Mouse (Mus musculus): ENCODE measurements around the gene Ppp4c. TPM values are rescaled to one million over a fixed set of nuclear protein-coding genes. Genes with fewer than 3 reads are reported as not detected.

Ppp4c gene
- polyA plus RNA-seq, 1 experiment = 113 TPM

GRCm38 (mm10) chr7:126740132-126740735, 52.1 kb downstream of the Ppp4c start:
- TF ChIP-seq TCF12 (IDR thresholded peaks at IDR 0.05; ENCODE audit: insufficient read depth, poor library complexity, severe bottlenecking) (no peak), POLR2AphosphoS2 (IDR thresholded peaks at IDR 0.05; ENCODE audit: insufficient read length, low read depth) (no peak), TCF3 (IDR thresholded peaks at IDR 0.05; ENCODE audit: insufficient read length, low read depth) (no peak), CEBPB (IDR thresholded peaks at IDR 0.05; ENCODE audit: insufficient read depth, poor library complexity, severe bottlenecking) (no peak), REST (IDR thresholded peaks at IDR 0.05; ENCODE audit: insufficient read depth, insufficient read length) (no peak), E2F4 (IDR thresholded peaks at IDR 0.05; ENCODE audit: insufficient read depth) (no peak), MYOD1 (IDR thresholded peaks at IDR 0.05; ENCODE audit: control insufficient read depth in 1 of 3, insufficient read length in 2 of 3, low read depth in 2 of 3) (no peak), MAX (IDR thresholded peaks at IDR 0.05; ENCODE audit: low read depth) (no peak), MYOG (IDR thresholded peaks at IDR 0.05; ENCODE audit: control insufficient read depth in 1 of 3, insufficient read depth in 1 of 3, insufficient read length in 2 of 3, low read depth in 2 of 3) (no peak), SRF (IDR thresholded peaks at IDR 0.05; ENCODE audit: control insufficient read depth, insufficient read length, low read depth) (no peak), POLR2A (IDR thresholded peaks at IDR 0.05; ENCODE audit: insufficient read length, low read depth) (no peak), USF1 (IDR thresholded peaks at IDR 0.05; ENCODE audit: low read depth) (no peak)
- no peak overlapping the region for H3ac ChIP-seq (ENCODE audit: control insufficient read depth, insufficient read length)
- no peak overlapping the region for H3K4me2 ChIP-seq (ENCODE audit: low read depth)
- H3K79me2 ChIP-seq (ENCODE audit: control insufficient read depth, insufficient read depth) = no peaks in the 10 kb centered on the region
- H3K27me3 ChIP-seq (ENCODE audit: control insufficient read depth, insufficient read depth, insufficient read length) = no peaks in the 10 kb centered on the region
- no peak overlapping the region for H3K4me3 ChIP-seq
- no peaks in the 10 kb centered on the region for H3K36me3 ChIP-seq (ENCODE audit: control insufficient read depth, insufficient read depth)

DNA sequence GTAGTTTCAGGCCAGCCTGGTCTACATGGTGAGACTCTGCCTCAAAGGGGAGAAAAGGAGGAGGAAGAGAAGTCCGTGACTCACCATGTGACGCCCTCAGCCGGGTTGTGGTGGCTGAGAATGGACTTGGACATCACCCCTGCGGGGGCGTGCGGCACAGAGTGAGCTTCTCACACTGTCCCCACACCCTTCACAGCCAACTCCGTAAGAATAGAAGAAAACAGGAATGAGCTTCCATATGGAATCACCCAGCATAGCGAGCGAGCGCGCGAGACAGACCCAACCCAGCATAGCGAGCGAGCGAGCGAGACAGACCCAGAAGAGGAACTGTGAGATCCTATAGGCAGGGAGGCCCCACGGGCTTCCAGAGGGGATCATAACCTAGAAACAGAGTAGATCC, 52.7 kb downstream of the Ppp4c start:
- TF ChIP-seq E2F4 (IDR thresholded peaks at IDR 0.05; ENCODE audit: insufficient read depth) (no peak), TCF12 (IDR thresholded peaks at IDR 0.05; ENCODE audit: insufficient read depth, poor library complexity, severe bottlenecking) (no peak), USF1 (IDR thresholded peaks at IDR 0.05; ENCODE audit: low read depth) (no peak), POLR2A (IDR thresholded peaks at IDR 0.05; ENCODE audit: insufficient read length, low read depth) (no peak), MAX (IDR thresholded peaks at IDR 0.05; ENCODE audit: low read depth) (no peak), CEBPB (IDR thresholded peaks at IDR 0.05; ENCODE audit: insufficient read depth, poor library complexity, severe bottlenecking) (no peak), TCF3 (IDR thresholded peaks at IDR 0.05; ENCODE audit: insufficient read length, low read depth) (no peak), MYOG (IDR thresholded peaks at IDR 0.05; ENCODE audit: control insufficient read depth in 1 of 3, insufficient read depth in 1 of 3, insufficient read length in 2 of 3, low read depth in 2 of 3) (no peak), MYOD1 (IDR thresholded peaks at IDR 0.05; ENCODE audit: control insufficient read depth in 1 of 3, insufficient read length in 2 of 3, low read depth in 2 of 3) (no peak), SRF (IDR thresholded peaks at IDR 0.05; ENCODE audit: control insufficient read depth, insufficient read length, low read depth) (no peak), POLR2AphosphoS2 (IDR thresholded peaks at IDR 0.05; ENCODE audit: insufficient read length, low read depth) (no peak), REST (IDR thresholded peaks at IDR 0.05; ENCODE audit: insufficient read depth, insufficient read length) (no peak)
- Histone ChIP-seq H3K79me2 (ENCODE audit: control insufficient read depth, insufficient read depth) (no peaks in the 10 kb centered on the region), H3K4me3 (no peak overlapping the region), H3K36me3 (ENCODE audit: control insufficient read depth, insufficient read depth) (no peaks in the 10 kb centered on the region), H3K27me3 (ENCODE audit: control insufficient read depth, insufficient read depth, insufficient read length) (no peaks in the 10 kb centered on the region), H3K4me2 (ENCODE audit: low read depth) (no peak overlapping the region), H3ac (ENCODE audit: control insufficient read depth, insufficient read length) (no peak overlapping the region)

DNA sequence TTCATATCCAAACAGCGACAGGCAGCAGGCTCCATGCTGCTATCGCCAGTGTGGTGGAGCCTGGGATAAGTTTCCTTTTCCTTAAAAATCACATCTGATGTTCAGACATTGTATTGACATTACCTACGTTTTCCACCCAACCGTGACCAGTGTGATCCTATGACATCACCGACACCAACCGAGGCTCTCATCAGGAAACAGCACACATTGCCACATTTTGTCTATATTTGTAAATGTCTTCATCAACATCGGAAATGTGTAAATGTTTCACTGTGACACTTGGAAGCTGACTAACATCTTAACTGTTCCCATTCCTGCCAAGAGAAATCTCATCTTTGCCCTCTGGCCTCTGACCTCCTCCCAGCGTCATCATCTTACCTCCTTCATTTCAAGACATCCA, 56.2 kb downstream of the Ppp4c start:
- TF ChIP-seq MYOD1 (IDR thresholded peaks at IDR 0.05; ENCODE audit: control insufficient read depth in 1 of 3, insufficient read length in 2 of 3, low read depth in 2 of 3) (no peak), POLR2A (IDR thresholded peaks at IDR 0.05; ENCODE audit: insufficient read length, low read depth) (no peak), CEBPB (IDR thresholded peaks at IDR 0.05; ENCODE audit: insufficient read depth, poor library complexity, severe bottlenecking) (no peak), USF1 (IDR thresholded peaks at IDR 0.05; ENCODE audit: low read depth) (no peak), TCF12 (IDR thresholded peaks at IDR 0.05; ENCODE audit: insufficient read depth, poor library complexity, severe bottlenecking) (no peak), E2F4 (IDR thresholded peaks at IDR 0.05; ENCODE audit: insufficient read depth) (no peak), POLR2AphosphoS2 (IDR thresholded peaks at IDR 0.05; ENCODE audit: insufficient read length, low read depth) (no peak), SRF (IDR thresholded peaks at IDR 0.05; ENCODE audit: control insufficient read depth, insufficient read length, low read depth) (no peak), TCF3 (IDR thresholded peaks at IDR 0.05; ENCODE audit: insufficient read length, low read depth) (no peak), MYOG (IDR thresholded peaks at IDR 0.05; ENCODE audit: control insufficient read depth in 1 of 3, insufficient read depth in 1 of 3, insufficient read length in 2 of 3, low read depth in 2 of 3) (no peak), MAX (IDR thresholded peaks at IDR 0.05; ENCODE audit: low read depth) (no peak), REST (IDR thresholded peaks at IDR 0.05; ENCODE audit: insufficient read depth, insufficient read length) (no peak)
- Histone ChIP-seq H3K36me3 (ENCODE audit: control insufficient read depth, insufficient read depth) (no peaks in the 10 kb centered on the region), H3K27me3 (ENCODE audit: control insufficient read depth, insufficient read depth, insufficient read length) (peaks cover 6% of the 10 kb centered on the region), H3K79me2 (ENCODE audit: control insufficient read depth, insufficient read depth) (no peaks in the 10 kb centered on the region), H3K4me2 (ENCODE audit: low read depth) (no peak overlapping the region), H3ac (ENCODE audit: control insufficient read depth, insufficient read length) (no peak overlapping the region), H3K4me3 (no peak overlapping the region)

Other genes starting within 250 kb of the Ppp4c start
- gene Eif3c, start 226.1 kb downstream of the Ppp4c start, polyA plus RNA-seq (2012; fragmentation: generic; extraction: Trizol) = 344 TPM
- gene Apobr, start 207.6 kb downstream of the Ppp4c start, polyA plus RNA-seq (2012; fragmentation: generic; extraction: Trizol) = 4.7 TPM
- gene Cln3, start 206.7 kb downstream of the Ppp4c start, polyA plus RNA-seq (2012; fragmentation: generic; extraction: Trizol) = 3.6 TPM
- not detected for gene Il27, start 197.6 kb downstream of the Ppp4c start, polyA plus RNA-seq (2012; fragmentation: generic; extraction: Trizol)
- gene Nupr1, start 161.6 kb downstream of the Ppp4c start, polyA plus RNA-seq (2012; fragmentation: generic; extraction: Trizol) = 244 TPM
- gene Sgf29, start 143.2 kb downstream of the Ppp4c start, polyA plus RNA-seq (2012; fragmentation: generic; extraction: Trizol) = 35.3 TPM
- not detected for gene Sult1a1, start 116.1 kb downstream of the Ppp4c start, polyA plus RNA-seq (2012; fragmentation: generic; extraction: Trizol)
- gene Bola2, start 97.1 kb downstream of the Ppp4c start, polyA plus RNA-seq (2012; fragmentation: generic; extraction: Trizol) = 79.7 TPM
- gene Slx1b, start 96.7 kb downstream of the Ppp4c start, polyA plus RNA-seq (2012; fragmentation: generic; extraction: Trizol) = 5.8 TPM
- 0.14 TPM for gene Coro1a, start 84.7 kb downstream of the Ppp4c start, polyA plus RNA-seq (2012; fragmentation: generic; extraction: Trizol)
- 126 TPM for gene Mapk3, start 32.9 kb downstream of the Ppp4c start, polyA plus RNA-seq (2012; fragmentation: generic; extraction: Trizol)
- 1.1 TPM for gene Gdpd3, start 26.2 kb downstream of the Ppp4c start, polyA plus RNA-seq (2012; fragmentation: generic; extraction: Trizol)
- 82.2 TPM for gene Ypel3, start 15.5 kb downstream of the Ppp4c start, polyA plus RNA-seq (2012; fragmentation: generic; extraction: Trizol)
- gene Tbx6, start 11.0 kb downstream of the Ppp4c start, polyA plus RNA-seq (2012; fragmentation: generic; extraction: Trizol) = 0.23 TPM
- gene Fam57b, start 5.2 kb upstream of the Ppp4c start, polyA plus RNA-seq (2012; fragmentation: generic; extraction: Trizol) = 0.94 TPM
- not detected for gene 4930451I11Rik, start 39.1 kb upstream of the Ppp4c start, polyA plus RNA-seq (2012; fragmentation: generic; extraction: Trizol)
- not detected for gene Doc2a, start 54.9 kb upstream of the Ppp4c start, polyA plus RNA-seq (2012; fragmentation: generic; extraction: Trizol)
- 16.2 TPM for gene Hirip3, start 69.5 kb upstream of the Ppp4c start, polyA plus RNA-seq (2012; fragmentation: generic; extraction: Trizol)
- gene Ino80e, start 69.9 kb upstream of the Ppp4c start, polyA plus RNA-seq (2012; fragmentation: generic; extraction: Trizol) = 62.4 TPM
- 26.6 TPM for gene Taok2, start 92.2 kb upstream of the Ppp4c start, polyA plus RNA-seq (2012; fragmentation: generic; extraction: Trizol)
- gene Tmem219, start 130.4 kb upstream of the Ppp4c start, polyA plus RNA-seq (2012; fragmentation: generic; extraction: Trizol) = 34.1 TPM
- 14.6 TPM for gene Kctd13, start 136.4 kb upstream of the Ppp4c start, polyA plus RNA-seq (2012; fragmentation: generic; extraction: Trizol)
- 0.11 TPM for gene Asphd1, start 157.1 kb upstream of the Ppp4c start, polyA plus RNA-seq (2012; fragmentation: generic; extraction: Trizol)
- gene Sez6l2, start 158.1 kb upstream of the Ppp4c start, polyA plus RNA-seq (2012; fragmentation: generic; extraction: Trizol) = 0.10 TPM
- 173 TPM for gene Cdipt, start 183.4 kb upstream of the Ppp4c start, polyA plus RNA-seq (2012; fragmentation: generic; extraction: Trizol)
- 0.18 TPM for gene Cdiptos, start 183.6 kb upstream of the Ppp4c start, polyA plus RNA-seq (2012; fragmentation: generic; extraction: Trizol)
- 111 TPM for gene Mvp, start 222.1 kb upstream of the Ppp4c start, polyA plus RNA-seq (2012; fragmentation: generic; extraction: Trizol)
- gene Pagr1b, start 224.0 kb upstream of the Ppp4c start, polyA plus RNA-seq (2012; fragmentation: generic; extraction: Trizol) = 0.95 TPM
- 8.1 TPM for gene Pagr1a, start 224.9 kb upstream of the Ppp4c start, polyA plus RNA-seq (2012; fragmentation: generic; extraction: Trizol)
- 37.7 TPM for gene Gm42742, start 228.6 kb upstream of the Ppp4c start, polyA plus RNA-seq (2012; fragmentation: generic; extraction: Trizol)
- not detected for gene Prrt2, start 228.7 kb upstream of the Ppp4c start, polyA plus RNA-seq (2012; fragmentation: generic; extraction: Trizol)
- gene Maz, start 234.5 kb upstream of the Ppp4c start, polyA plus RNA-seq (2012; fragmentation: generic; extraction: Trizol) = 115 TPM
- 29.9 TPM for gene Kif22, start 250.0 kb upstream of the Ppp4c start, polyA plus RNA-seq (2012; fragmentation: generic; extraction: Trizol)